Mouse (Mus musculus) heart, embryonic 14.5 days (tissue): ENCODE results near the gene Diexf. TPM values are rescaled to one million over a fixed set of nuclear protein-coding genes. Genes with fewer than 3 reads are reported as not detected.

ENCODE experiments used
- ATAC-seq: fragments of 200-750 bp; cut with Nextera tagmentation; 2 replicates; pipeline ENCODE4 v1.8.0; 2017; ENCODE audit warnings: low read depth, moderate TSS enrichment; ENCODE audit not compliant: insufficient number of reproducible peaks, insufficient read depth, low FRiP score
- H3K27ac ChIP-seq, 2 experiments: fragments of 200-500 bp in 1 of 2; fragments of 300-500 bp in 1 of 2; sonication (generic) in 1 of 2; replicated peaks in 1 of 2; 2 replicates each; pipeline ENCODE4 v1.5.1; 2012 to 2014; ENCODE audit warnings: low read depth in 2 of 2, low read length in 2 of 2, control low read depth in 1 of 2, mild to moderate bottlenecking in 1 of 2, mixed read lengths in 1 of 2; ENCODE audit not compliant: control insufficient read depth in 1 of 2, insufficient read depth in 1 of 2
- H3K27me3 ChIP-seq: fragments of 300-500 bp; sonication (generic); 2 replicates; pipeline ENCODE4 v1.6.1; 2014; ENCODE audit warnings: mild to moderate bottlenecking, low read length, control low read depth; ENCODE audit not compliant: control insufficient read depth, insufficient read depth
- H3K36me3 ChIP-seq: fragments of 300-500 bp; sonication (generic); 2 replicates; pipeline ENCODE4 v1.6.1; 2014; ENCODE audit warnings: mild to moderate bottlenecking, control low read depth, low read length, mixed read lengths; ENCODE audit not compliant: control insufficient read depth, insufficient read depth
- H3K4me1 ChIP-seq, 2 experiments: fragments of 200-500 bp in 1 of 2; fragments of 300-500 bp in 1 of 2; sonication (generic) in 1 of 2; 2 replicates each; pipeline ENCODE4 v1.6.1; 2012 to 2014; ENCODE audit warnings: low read length in 2 of 2, control low read depth in 1 of 2, mixed read lengths in 1 of 2; ENCODE audit not compliant: control insufficient read depth in 2 of 2, insufficient read depth in 2 of 2
- H3K4me2 ChIP-seq: fragments of 300-500 bp; sonication (generic); 2 replicates; pipeline ENCODE4 v1.6.1; 2014; ENCODE audit warnings: mild to moderate bottlenecking, low read length
- H3K4me3 ChIP-seq, 2 experiments: fragments of 200-500 bp in 1 of 2; fragments of 300-500 bp in 1 of 2; sonication (generic) in 1 of 2; 2 replicates each; pipeline ENCODE4 v1.5.1; 2012 to 2014; ENCODE audit warnings: low read length in 2 of 2, mild to moderate bottlenecking in 2 of 2, control low read depth in 1 of 2, low read depth in 1 of 2, moderate library complexity in 1 of 2; ENCODE audit not compliant: control insufficient read depth in 1 of 2, insufficient read depth in 1 of 2
- H3K9ac ChIP-seq: fragments of 300-500 bp; sonication (generic); 2 replicates; pipeline ENCODE4 v1.6.1; 2014; ENCODE audit warnings: mild to moderate bottlenecking, low read length
- H3K9me3 ChIP-seq: fragments of 300-500 bp; sonication (generic); 2 replicates; pipeline ENCODE4 v1.6.1; 2016; ENCODE audit warnings: low read length, control low read depth; ENCODE audit not compliant: control insufficient read depth
- WGBS: fragments of 180-500 bp; shearing (Covaris S2); extraction: QIAGEN DNeasy Blood & Tissue Kit; methylation state at CpG from one replicate; pipeline ENCODE4 v1.1.7; 2014; 5-methylcytosine and 5-hydroxymethylcytosine counted together
- polyA plus RNA-seq: library from polyadenylated mRNA; unstranded; fragments of >200 nt; fragmentation: Nextera tagmentation; extraction: Ambion mirVana; gene quantifications from 2 replicates; pipeline ENCODE4 v1.2.1, GENCODE M21; 2014

Gene Diexf
- polyA plus RNA-seq, 1 experiment from 2014 or later: 6.3 TPM

DNA sequence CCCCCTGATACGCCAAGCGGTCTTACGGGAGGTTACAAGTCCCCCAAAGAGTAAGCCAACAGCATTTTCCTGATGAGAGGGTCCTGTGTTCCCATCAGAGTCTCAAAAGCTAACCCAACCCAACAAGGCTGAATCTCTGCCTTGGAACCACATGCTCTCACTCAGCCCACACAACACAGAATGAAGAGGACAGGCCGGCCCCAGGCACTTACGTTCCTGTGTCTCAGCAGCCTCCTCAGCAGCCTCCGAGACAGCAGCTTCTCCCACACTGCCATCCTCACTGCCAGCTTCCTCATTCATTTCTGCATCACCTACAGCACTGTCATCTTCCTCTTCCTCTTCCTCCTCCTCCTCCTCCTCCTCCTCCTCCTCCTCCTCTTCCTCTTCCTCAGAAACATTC is 2.0 kb downstream of the Diexf start:
- H3K27ac ChIP-seq: no peak overlapping the region
- H3K9ac ChIP-seq: no peak overlapping the region
- peaks cover 2 to 11% of the 10 kb centered on the region in 2 experiments; a peak in 3 of 4 replicates for H3K4me1 ChIP-seq
- 87% methylated on average over 6 of the region's 6 CpGs for WGBS
- ATAC-seq: no peak
- no peak overlapping the region for H3K4me3 ChIP-seq
- peaks cover 44% of the 10 kb centered on the region for H3K36me3 ChIP-seq
- no peak overlapping the region for H3K4me2 ChIP-seq
- H3K27me3 ChIP-seq: no peaks in the 10 kb centered on the region
- H3K9me3 ChIP-seq: no peaks in the 10 kb centered on the region

DNA sequence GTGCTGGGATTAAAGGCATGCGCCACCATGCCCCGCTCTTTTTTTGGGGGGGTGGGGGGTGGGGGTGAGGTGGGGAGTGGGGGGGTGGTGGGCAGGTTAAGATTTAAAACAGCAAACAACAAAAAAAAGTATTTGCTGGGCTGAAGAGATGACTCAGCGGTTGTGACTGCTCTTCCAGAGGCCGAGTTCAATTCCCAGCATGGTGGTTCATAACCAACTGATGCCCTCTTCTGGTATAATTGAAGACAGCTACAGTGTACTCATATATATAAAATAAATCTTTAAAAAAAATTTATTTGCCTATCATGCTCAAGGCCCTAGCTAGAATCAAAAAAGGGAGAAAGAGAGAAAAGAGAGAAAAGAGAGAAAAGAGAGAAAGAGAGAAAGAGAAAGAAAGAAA is 4.2 kb downstream of the Diexf start:
- Histone ChIP-seq H3K4me3 (no peak overlapping the region), H3K27ac (no peak overlapping the region), H3K36me3 (peaks cover 66% of the 10 kb centered on the region), H3K27me3 (no peaks in the 10 kb centered on the region), H3K4me1 (peaks cover 2 to 11% of the 10 kb centered on the region in 2 experiments; a peak in 3 of 4 replicates), H3K4me2 (no peak overlapping the region), H3K9ac (no peak overlapping the region), H3K9me3 (no peaks in the 10 kb centered on the region)
- 75% methylated on average over 4 of the region's 4 CpGs for WGBS
- ATAC-seq: no peak

DNA sequence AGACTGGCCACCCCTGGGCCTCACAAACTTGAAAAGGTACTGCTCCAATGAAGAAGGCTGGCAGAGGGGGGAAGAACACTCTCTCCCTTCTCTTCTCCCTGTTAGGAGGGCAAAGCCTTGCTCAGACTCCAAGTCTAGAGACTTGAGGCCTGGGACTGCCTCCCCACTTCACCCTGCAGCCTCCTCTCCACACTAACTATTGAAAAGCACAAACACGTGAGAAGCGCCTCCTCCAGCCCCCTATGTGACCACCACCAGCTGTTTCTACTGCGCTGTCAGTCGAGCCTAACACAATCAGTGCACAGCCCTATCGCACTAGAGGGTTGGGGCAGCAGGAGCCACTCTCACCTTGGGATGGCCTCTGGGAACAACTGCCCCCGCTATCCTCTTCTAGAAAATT is 6.8 kb downstream of the Diexf start:
- Histone ChIP-seq H3K4me2 (no peak overlapping the region), H3K9me3 (no peaks in the 10 kb centered on the region), H3K27me3 (no peaks in the 10 kb centered on the region), H3K27ac (no peak overlapping the region), H3K4me3 (no peak overlapping the region), H3K4me1 (no peaks in the 10 kb centered on the region), H3K9ac (no peak overlapping the region), H3K36me3 (peaks cover 91% of the 10 kb centered on the region)
- 93% methylated on average over 6 of the region's 6 CpGs for WGBS
- ATAC-seq: no peak

DNA sequence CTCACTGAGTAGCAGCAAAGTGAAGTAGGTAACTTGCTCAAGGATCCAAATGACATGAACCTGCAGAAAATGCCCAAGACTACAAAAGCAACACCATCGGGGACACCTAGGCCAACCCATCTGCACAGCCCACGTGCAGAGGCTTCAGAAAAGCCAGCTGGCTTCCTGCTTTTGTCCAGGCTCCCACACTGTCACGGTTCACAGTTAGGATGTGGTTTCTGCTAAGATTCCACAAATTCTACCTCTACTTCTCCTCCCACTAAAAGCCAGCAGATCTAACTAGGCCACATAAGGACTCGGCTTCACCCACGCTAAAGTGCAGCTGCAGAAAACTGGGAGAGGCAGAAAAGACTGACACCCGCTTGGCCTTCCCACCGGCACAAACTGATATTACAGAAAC is 7.3 kb downstream of the Diexf start:
- WGBS: 88% methylated on average over 7 of the region's 7 CpGs
- Histone ChIP-seq H3K9ac (no peak overlapping the region), H3K27ac (no peak overlapping the region), H3K9me3 (no peaks in the 10 kb centered on the region), H3K27me3 (no peaks in the 10 kb centered on the region), H3K36me3 (peaks cover 91% of the 10 kb centered on the region), H3K4me1 (no peaks in the 10 kb centered on the region), H3K4me3 (no peak overlapping the region), H3K4me2 (no peak overlapping the region)
- ATAC-seq: no peak

DNA sequence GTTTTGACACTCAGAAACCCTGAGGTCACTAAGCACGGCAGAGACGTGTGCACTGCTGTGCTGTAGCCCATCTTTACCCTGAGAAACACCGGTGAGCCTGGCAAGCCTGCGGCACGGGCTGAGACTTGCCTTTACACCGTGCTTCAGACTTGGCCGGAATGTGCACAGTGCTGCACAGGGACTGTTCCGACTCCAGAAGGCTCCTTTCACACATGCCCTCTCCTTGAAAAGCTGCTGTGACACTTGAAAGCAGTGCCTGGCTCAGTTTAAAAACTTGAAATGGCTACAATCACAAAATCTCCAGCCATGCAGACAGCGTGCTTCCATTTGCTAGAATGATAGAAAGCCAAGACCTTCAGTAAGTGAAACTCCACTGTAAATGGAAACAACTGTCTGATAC is 18.0 kb downstream of the Diexf start:
- Histone ChIP-seq H3K9ac (no peak overlapping the region), H3K4me2 (no peak overlapping the region), H3K27ac (no peak overlapping the region), H3K27me3 (no peaks in the 10 kb centered on the region), H3K36me3 (peaks cover 99% of the 10 kb centered on the region), H3K4me1 (no peaks in the 10 kb centered on the region), H3K9me3 (no peaks in the 10 kb centered on the region), H3K4me3 (no peak overlapping the region)
- ATAC-seq: no peak
- WGBS: 93% methylated on average over 9 of the region's 9 CpGs

DNA sequence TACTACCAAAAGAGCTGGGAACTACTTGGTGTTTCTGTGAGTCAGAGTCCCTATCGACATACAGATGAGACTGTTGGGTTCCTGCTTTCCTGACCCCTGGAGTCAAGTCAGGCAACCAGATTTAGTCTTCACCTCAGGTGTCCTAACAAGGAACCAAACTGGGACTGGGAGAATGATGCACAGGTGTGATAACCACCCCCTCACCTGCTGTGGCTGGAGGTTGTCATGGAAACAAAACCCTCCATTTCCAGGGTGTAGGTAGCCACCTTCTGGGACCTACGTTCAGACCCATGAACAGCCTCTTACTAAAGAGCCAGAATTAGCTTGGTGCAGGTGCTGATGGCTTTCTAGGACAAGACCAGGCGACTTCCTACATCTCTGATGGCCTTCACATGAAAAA is 27.1 kb downstream of the Diexf start:
- Histone ChIP-seq H3K9me3 (no peaks in the 10 kb centered on the region), H3K27me3 (no peaks in the 10 kb centered on the region), H3K4me2 (no peak overlapping the region), H3K9ac (no peak overlapping the region), H3K4me3 (no peak overlapping the region), H3K36me3 (peaks cover 46% of the 10 kb centered on the region), H3K27ac (no peak overlapping the region), H3K4me1 (no peaks in the 10 kb centered on the region)
- no peak for ATAC-seq
- 68% methylated on average over 3 of the region's 3 CpGs for WGBS

DNA sequence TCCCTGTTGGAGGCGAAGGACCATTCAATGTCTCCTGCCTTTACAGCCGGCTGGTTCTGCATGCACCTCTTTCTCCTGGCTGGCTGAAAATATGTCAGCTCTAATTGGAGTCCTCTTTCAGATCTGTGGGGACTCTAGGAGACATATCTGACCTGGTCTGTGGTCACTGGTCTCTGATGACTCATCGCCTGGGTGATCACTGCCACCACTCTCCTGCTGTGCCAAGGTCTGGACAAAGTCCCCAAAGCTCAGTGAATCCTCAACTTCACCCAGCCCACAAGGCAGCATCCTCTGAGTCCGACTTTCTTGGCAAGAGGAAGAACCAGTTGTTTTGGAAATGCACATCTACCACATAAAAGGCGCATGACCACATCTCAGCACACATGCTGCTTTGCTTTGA is 27.5 kb downstream of the Diexf start:
- 85% methylated on average over 5 of the region's 5 CpGs for WGBS
- no peak for ATAC-seq
- no peak overlapping the region for H3K4me2 ChIP-seq
- no peak overlapping the region for H3K4me3 ChIP-seq
- H3K9ac ChIP-seq: no peak overlapping the region
- no peaks in the 10 kb centered on the region for H3K9me3 ChIP-seq
- no peaks in the 10 kb centered on the region for H3K4me1 ChIP-seq
- H3K36me3 ChIP-seq: peaks cover 42% of the 10 kb centered on the region
- no peak overlapping the region for H3K27ac ChIP-seq
- no peaks in the 10 kb centered on the region for H3K27me3 ChIP-seq

DNA sequence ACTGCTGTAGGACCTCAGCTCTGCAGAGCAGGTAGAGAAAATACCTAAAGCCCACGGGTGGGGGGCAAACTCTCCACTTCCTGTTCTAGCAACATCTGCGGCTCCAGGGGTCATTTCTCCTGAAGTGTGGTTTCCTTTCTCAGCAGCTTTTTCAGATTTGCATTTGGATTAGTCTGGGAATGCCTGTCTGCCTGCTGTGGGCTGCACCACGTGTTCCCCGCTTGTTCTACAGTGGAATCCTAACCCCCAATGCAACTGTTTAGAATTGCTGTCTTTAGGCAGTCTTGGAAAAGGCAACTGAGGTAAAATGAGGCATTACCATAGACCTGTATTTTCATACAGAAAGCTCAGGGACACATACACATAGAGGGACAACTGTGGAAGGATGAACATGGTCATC is 28.0 kb downstream of the Diexf start:
- H3K9me3 ChIP-seq: no peaks in the 10 kb centered on the region
- H3K27ac ChIP-seq: no peak overlapping the region
- no peak for ATAC-seq
- no peaks in the 10 kb centered on the region for H3K27me3 ChIP-seq
- peaks cover 37% of the 10 kb centered on the region for H3K36me3 ChIP-seq
- H3K4me1 ChIP-seq: no peaks in the 10 kb centered on the region
- H3K4me2 ChIP-seq: no peak overlapping the region
- H3K4me3 ChIP-seq: no peak overlapping the region
- 40% methylated on average over 4 of the region's 4 CpGs for WGBS
- H3K9ac ChIP-seq: no peak overlapping the region
